Mouse (Mus musculus): Measurements from ENCODE around the gene Olfr1380. TPM values are rescaled to one million over a fixed set of nuclear protein-coding genes. Genes with fewer than 3 reads are reported as not detected.
"Not testable (repeated sequence)": the region's sequence is repeated elsewhere in the genome, so short reads cannot be mapped to it uniquely, and the experiment has no call there.

The Olfr1380 gene
- polyA plus RNA-seq, 1 experiment, result not detected

GRCm38 (mm10) chr11:49609868-49610824 is 53.5 kb downstream of the Olfr1380 start:
- not testable (repeated sequence) for H3K4me3 ChIP-seq (replicated peaks); H3K4me1 ChIP-seq (ENCODE audit: control insufficient read depth)
- peaks cover 65% of the 10 kb centered on the region for H3K27me3 ChIP-seq (ENCODE audit: control insufficient read depth)

DNA sequence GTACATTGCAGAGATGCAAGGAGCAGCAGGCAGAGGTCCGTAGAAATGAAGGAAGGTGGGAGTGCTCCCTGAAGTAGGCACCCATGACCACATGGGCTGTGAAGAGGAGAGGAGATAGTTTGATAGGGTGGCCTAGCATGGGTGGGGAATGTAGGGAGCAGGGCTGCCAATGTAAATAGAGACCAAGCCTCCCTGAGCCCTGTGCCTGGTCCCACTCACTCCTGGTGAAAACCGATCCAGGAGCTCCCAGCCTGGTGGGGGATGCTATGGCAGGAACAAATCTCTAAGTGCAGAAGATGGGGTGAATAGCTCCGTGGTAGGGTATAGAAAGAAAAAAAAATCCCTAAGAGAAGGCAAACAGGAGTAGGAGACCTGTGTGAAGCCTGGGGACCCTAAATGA is 54.7 kb downstream of the Olfr1380 start:
- not testable (repeated sequence) for H3K4me1 ChIP-seq (ENCODE audit: control insufficient read depth); H3K4me3 ChIP-seq (replicated peaks); H3K9me3 ChIP-seq (ENCODE audit: control insufficient read depth, low read length); H3K36me3 ChIP-seq (ENCODE audit: control insufficient read depth)
- peaks cover 64% of the 10 kb centered on the region for H3K27me3 ChIP-seq (ENCODE audit: control insufficient read depth)

More at GRCm38 (mm10) chr11:49609868-49610824, 53.5 kb downstream of the Olfr1380 start:
- not testable (repeated sequence) for H3K9me3 ChIP-seq (ENCODE audit: control insufficient read depth, low read length); H3K36me3 ChIP-seq (ENCODE audit: control insufficient read depth)

DNA sequence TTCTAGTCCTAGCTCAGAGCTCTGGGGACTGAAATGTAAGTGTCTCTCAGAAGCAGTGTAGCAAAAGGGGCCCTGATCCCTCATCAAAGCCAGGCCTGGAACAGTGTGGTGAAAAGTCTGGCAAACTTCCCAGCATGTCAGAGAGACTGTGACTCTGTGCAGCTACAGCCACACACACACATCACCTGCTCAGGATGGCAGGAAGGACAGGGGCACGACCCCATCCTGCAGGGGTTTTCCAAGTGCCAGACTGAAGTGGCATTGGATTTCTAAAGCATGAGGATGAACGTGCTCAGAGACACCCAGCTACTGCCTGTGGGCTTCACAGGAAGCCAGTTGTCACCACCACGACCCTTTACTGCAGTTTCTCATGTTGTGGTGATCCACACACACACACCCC is 55.5 kb downstream of the Olfr1380 start:
- no peaks in the 10 kb centered on the region for H3K36me3 ChIP-seq (ENCODE audit: control insufficient read depth)
- no peaks in the 10 kb centered on the region for H3K4me1 ChIP-seq (ENCODE audit: control insufficient read depth)
- no peak overlapping the region for H3K4me3 ChIP-seq (replicated peaks)
- H3K27me3 ChIP-seq (ENCODE audit: control insufficient read depth), result peaks cover 60% of the 10 kb centered on the region
- TF ChIP-seq GATA1 (IDR thresholded peaks at IDR 0.05; ENCODE audit: low read length) (no peak), TAL1 (IDR thresholded peaks at IDR 0.05; ENCODE audit: low read length) (no peak)
- no peaks in the 10 kb centered on the region for H3K9me3 ChIP-seq (ENCODE audit: control insufficient read depth, low read length)

DNA sequence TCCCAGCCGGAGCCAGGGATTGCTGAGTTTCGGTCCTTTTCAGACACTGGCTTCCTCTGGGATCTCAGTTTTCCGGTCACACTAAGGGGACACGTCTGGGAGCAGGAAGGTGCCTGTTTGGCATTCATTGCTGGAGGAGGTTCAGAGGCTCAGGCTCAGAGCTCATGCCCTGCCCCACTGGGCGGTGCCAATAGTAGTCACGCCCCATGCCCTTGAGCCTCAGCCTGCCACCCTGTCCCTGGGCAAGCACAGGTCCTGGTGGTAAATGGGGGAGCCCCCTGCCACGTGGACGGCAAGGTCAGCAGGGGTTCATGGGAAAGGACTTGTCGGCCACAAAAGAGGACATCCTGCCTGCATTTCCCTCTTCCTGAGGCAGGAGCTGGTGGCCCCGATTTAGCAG is 56.7 kb downstream of the Olfr1380 start:
- peaks cover 53% of the 10 kb centered on the region for H3K27me3 ChIP-seq (ENCODE audit: control insufficient read depth)
- TF ChIP-seq TAL1 (IDR thresholded peaks at IDR 0.05; ENCODE audit: low read length) (no peak), GATA1 (IDR thresholded peaks at IDR 0.05; ENCODE audit: low read length) (no peak)

More for the DNA sequence above, 56.7 kb downstream of the Olfr1380 start:
- Histone ChIP-seq H3K9me3 (ENCODE audit: control insufficient read depth, low read length) (no peaks in the 10 kb centered on the region), H3K4me3 (replicated peaks) (no peak overlapping the region), H3K4me1 (ENCODE audit: control insufficient read depth) (no peaks in the 10 kb centered on the region), H3K36me3 (ENCODE audit: control insufficient read depth) (no peaks in the 10 kb centered on the region)

Other genes starting within 250 kb of the Olfr1380 start
- not detected in 2 replicates for gene Olfr1391, start 234.1 kb upstream of the Olfr1380 start, polyA plus RNA-seq (2012)
- not detected in 2 replicates for gene Olfr1390, start 221.7 kb upstream of the Olfr1380 start, polyA plus RNA-seq (2012)
- gene Olfr1389, start 133.8 kb upstream of the Olfr1380 start, polyA plus RNA-seq (2012), result not detected in 2 replicates
- gene Olfr1388, start 120.3 kb upstream of the Olfr1380 start, polyA plus RNA-seq (2012), result not detected in 2 replicates
- gene Olfr1387, start 101.5 kb upstream of the Olfr1380 start, polyA plus RNA-seq (2012), result not detected in 2 replicates
- gene Olfr1386, start 91.8 kb upstream of the Olfr1380 start, polyA plus RNA-seq (2012), result not detected in 2 replicates
- gene Olfr1385, start 67.8 kb upstream of the Olfr1380 start, polyA plus RNA-seq (2012), result not detected in 2 replicates
- gene Olfr1384, start 50.2 kb upstream of the Olfr1380 start, polyA plus RNA-seq (2012), result not detected in 2 replicates
- gene Olfr1383, start 37.2 kb upstream of the Olfr1380 start, polyA plus RNA-seq (2012), result 0.01 TPM in 1 of 2 replicates, not detected in the other
- not detected in 2 replicates for gene Olfr1382, start 28.6 kb upstream of the Olfr1380 start, polyA plus RNA-seq (2012)
- gene Olfr1381, start 13.4 kb upstream of the Olfr1380 start, polyA plus RNA-seq (2012), result 0.01 TPM in 1 of 2 replicates, not detected in the other
- gene Flt4, start 52.4 kb downstream of the Olfr1380 start, polyA plus RNA-seq (2012), result 0.04 TPM in 2 replicates
- gene Scgb3a1, start 106.7 kb downstream of the Olfr1380 start, polyA plus RNA-seq (2012), result not detected in 2 replicates
- gene Cnot6, start 155.8 kb downstream of the Olfr1380 start, polyA plus RNA-seq (2012), result 0.94 and 0.95 TPM in 2 replicates
- not detected in 2 replicates for gene Gfpt2, start 237.3 kb downstream of the Olfr1380 start, polyA plus RNA-seq (2012)